Mouse (Mus musculus): Measurements from ENCODE around the gene Plxna4. TPM values are rescaled to one million over a fixed set of nuclear protein-coding genes. Genes with fewer than 3 reads are reported as not detected.

The Plxna4 gene
- polyA plus RNA-seq, 1 experiment from 2014 or later = 5.5 TPM

DNA sequence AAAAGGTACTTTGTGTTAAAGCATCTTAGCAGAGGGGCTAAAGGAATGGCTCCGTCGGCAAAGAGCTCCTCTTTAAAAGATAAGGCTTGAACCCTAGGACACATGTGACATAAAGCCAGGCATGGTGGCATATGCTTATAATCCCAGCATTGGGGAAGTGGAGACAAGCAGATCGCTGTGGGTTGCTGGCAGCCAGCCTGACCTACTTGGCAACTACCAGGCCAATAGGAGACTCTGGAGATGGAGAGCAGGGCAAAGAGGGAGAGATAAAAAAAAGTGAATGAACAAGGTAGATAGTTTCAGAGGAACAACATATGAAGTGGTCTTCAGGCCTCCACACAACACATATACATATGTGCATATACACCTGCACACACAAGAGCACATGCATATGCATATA, 189.7 kb downstream of the Plxna4 start:
- Histone ChIP-seq H3K4me1 (0 out of 2 replicates have a peak, but pooled peaks cover 6% of the 10 kb centered on the region), H3K4me3 (no peak overlapping the region), H3K36me3 (no peaks in the 10 kb centered on the region), H3K4me2 (replicated peaks) (no peak overlapping the region), H3K27me3 (no peaks in the 10 kb centered on the region), H3K9me3 (no peaks in the 10 kb centered on the region), H3K27ac (no peak overlapping the region), H3K9ac (no peak overlapping the region)
- ATAC-seq (ENCODE audit: insufficient number of reproducible peaks, insufficient read depth, low FRiP score, low TSS enrichment) = no peak
- 87% methylated on average over 3 of the region's 3 CpGs for WGBS

DNA sequence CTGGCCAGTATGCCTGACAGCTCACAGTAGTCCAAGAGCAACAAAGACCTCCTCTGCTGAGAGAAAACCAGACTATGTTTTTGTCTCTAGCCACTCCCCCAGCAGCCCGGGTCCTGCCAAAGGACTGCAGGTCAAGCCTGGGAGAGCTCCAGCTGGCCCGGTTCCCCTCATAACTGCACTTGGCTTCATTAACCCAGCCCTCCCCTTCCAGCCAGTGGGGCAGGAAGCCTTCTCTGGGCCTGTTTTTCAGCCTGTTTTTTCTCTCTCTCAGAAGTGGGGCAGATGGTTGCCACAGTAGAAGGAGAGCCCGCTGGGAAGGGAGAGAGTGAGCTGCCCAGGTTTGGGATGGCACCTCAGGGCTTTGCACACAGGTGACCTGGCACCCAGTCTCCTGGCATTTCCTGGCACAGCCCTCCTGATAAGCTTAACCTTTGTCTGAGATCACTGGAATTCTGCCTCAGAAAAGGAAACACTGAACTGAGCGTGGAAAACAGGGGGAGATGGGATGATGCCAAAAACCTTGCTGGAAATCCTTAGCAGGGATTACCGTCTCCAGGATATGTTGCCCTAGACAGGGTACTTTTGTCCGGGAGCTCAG, 190.8 kb downstream of the Plxna4 start:
- Histone ChIP-seq H3K36me3 (no peaks in the 10 kb centered on the region), H3K4me2 (replicated peaks) (no peak overlapping the region), H3K27ac (no peak overlapping the region), H3K9ac (no peak overlapping the region), H3K4me3 (no peak overlapping the region), H3K27me3 (no peaks in the 10 kb centered on the region), H3K4me1 (0 out of 2 replicates have a peak, but pooled peaks cover 6% of the 10 kb centered on the region), H3K9me3 (no peaks in the 10 kb centered on the region)
- ATAC-seq (ENCODE audit: insufficient number of reproducible peaks, insufficient read depth, low FRiP score, low TSS enrichment) = no peak
- WGBS = 40% methylated on average over 6 of the region's 6 CpGs

DNA sequence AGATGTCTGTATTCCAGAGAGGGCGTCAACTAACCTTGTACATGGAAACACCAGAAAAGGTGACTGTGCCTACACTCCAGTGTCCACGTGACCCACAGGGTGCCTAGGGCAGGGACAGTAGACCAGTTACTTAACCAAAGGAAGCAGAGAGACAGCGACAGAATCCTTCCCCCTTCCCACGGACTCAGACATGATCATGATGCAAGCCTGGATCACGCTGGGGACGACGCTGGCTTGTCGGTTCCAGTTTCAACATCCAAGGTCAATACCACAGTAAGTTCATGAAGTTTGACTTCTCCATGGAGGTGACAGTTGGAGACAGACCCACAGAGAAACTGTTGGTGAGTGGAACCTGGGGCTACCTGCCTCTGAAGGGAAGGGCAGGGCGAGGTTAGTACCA, 192.6 kb downstream of the Plxna4 start:
- no peaks in the 10 kb centered on the region for H3K27me3 ChIP-seq

DNA sequence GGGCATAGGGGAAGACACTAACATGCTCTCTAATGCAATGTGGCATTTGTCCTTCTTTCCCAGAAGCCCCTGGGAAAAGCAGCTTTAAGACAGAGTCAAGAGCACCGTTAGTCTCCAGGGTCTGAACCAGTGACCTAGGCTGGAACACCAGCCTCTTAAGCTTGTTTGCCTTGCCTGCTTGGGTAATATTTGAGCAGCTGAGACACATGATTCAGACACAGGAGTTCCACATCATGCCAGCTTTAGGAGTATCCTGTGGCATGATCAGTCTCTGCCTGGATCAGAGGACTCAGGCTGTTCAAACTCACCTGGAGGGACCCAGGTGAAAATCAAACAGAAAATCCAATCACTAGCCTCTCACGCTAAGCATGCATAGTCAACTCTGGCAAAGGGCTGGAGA, 195.7 kb downstream of the Plxna4 start:
- Histone ChIP-seq H3K27ac (no peak overlapping the region), H3K9ac (no peak overlapping the region), H3K4me3 (no peak overlapping the region), H3K4me2 (replicated peaks) (no peak overlapping the region), H3K36me3 (no peaks in the 10 kb centered on the region), H3K4me1 (0 out of 2 replicates have a peak, but pooled peaks cover 3% of the 10 kb centered on the region), H3K9me3 (no peaks in the 10 kb centered on the region), H3K27me3 (no peaks in the 10 kb centered on the region)
- WGBS = 85% methylated on average over 2 of the region's 2 CpGs
- no peak for ATAC-seq (ENCODE audit: insufficient number of reproducible peaks, insufficient read depth, low FRiP score, low TSS enrichment)

More for the DNA sequence above, 192.6 kb downstream of the Plxna4 start:
- H3K4me2 ChIP-seq (replicated peaks) = no peak overlapping the region
- no peak overlapping the region for H3K9ac ChIP-seq
- H3K9me3 ChIP-seq = no peaks in the 10 kb centered on the region
- 92% methylated on average over 9 of the region's 9 CpGs for WGBS
- H3K4me3 ChIP-seq = no peak overlapping the region
- no peak overlapping the region for H3K27ac ChIP-seq
- no peaks in the 10 kb centered on the region for H3K36me3 ChIP-seq
- no peak for ATAC-seq (ENCODE audit: insufficient number of reproducible peaks, insufficient read depth, low FRiP score, low TSS enrichment)
- H3K4me1 ChIP-seq = 0 out of 2 replicates have a peak, but pooled peaks cover 6% of the 10 kb centered on the region

DNA sequence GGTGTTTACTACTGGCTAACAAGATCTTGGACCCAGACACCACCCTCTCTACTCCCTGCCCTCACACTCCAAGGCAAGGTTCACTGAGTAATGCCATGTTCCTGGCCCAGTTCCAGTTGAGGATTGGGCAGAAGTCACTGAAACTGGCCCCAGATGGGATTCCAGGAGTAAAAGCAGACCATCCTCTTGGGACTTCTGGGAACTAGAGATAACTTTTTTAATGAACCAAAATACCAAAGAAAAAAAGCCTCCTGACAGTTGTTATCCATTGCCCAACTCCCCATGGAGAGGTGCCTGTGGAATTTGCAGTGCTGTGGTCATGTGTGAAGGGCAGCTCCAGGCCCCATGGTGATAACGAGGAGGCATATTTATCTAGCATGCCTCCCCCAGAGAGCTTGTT, 199.7 kb downstream of the Plxna4 start:
- H3K4me3 ChIP-seq = no peak overlapping the region
- WGBS = 50% methylated on average over 1 of the region's 1 CpGs
- H3K36me3 ChIP-seq = no peaks in the 10 kb centered on the region
- H3K9me3 ChIP-seq = no peaks in the 10 kb centered on the region
- H3K27ac ChIP-seq = no peak overlapping the region
- ATAC-seq (ENCODE audit: insufficient number of reproducible peaks, insufficient read depth, low FRiP score, low TSS enrichment) = no peak
- H3K27me3 ChIP-seq = no peaks in the 10 kb centered on the region
- no peak overlapping the region for H3K4me2 ChIP-seq (replicated peaks)
- no peak overlapping the region for H3K9ac ChIP-seq
- peaks cover 4% of the 10 kb centered on the region; the same call in 1 of the 2 replicates for H3K4me1 ChIP-seq

DNA sequence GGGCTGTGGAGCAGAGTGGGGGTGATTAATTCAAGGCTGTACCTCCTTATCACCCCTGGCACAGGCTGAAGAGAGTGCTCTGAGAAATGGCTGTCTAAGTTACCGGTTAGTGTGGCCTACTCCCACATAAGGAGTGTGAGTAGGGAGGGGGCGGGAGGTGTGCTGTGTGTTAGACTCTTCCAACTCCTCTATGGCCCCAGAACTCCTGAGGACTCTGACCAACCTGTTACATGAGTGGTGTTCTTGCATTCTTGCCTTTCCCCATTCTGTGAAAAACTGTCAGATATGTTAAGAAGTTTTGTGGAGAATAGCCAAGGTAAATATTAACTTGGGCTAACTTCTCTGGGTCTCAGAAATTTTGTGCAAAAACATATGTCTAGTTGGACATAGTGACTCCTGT, 201.1 kb downstream of the Plxna4 start:
- no peak overlapping the region for H3K9ac ChIP-seq
- no peak for ATAC-seq (ENCODE audit: insufficient number of reproducible peaks, insufficient read depth, low FRiP score, low TSS enrichment)
- H3K4me2 ChIP-seq (replicated peaks) = no peak overlapping the region
- H3K36me3 ChIP-seq = no peaks in the 10 kb centered on the region
- 71% methylated on average over 2 of the region's 2 CpGs for WGBS
- H3K4me3 ChIP-seq = no peak overlapping the region
- H3K27ac ChIP-seq = no peak overlapping the region
- H3K4me1 ChIP-seq = peaks cover 7% of the 10 kb centered on the region; the same call in 1 of the 2 replicates
- no peaks in the 10 kb centered on the region for H3K27me3 ChIP-seq
- no peaks in the 10 kb centered on the region for H3K9me3 ChIP-seq

DNA sequence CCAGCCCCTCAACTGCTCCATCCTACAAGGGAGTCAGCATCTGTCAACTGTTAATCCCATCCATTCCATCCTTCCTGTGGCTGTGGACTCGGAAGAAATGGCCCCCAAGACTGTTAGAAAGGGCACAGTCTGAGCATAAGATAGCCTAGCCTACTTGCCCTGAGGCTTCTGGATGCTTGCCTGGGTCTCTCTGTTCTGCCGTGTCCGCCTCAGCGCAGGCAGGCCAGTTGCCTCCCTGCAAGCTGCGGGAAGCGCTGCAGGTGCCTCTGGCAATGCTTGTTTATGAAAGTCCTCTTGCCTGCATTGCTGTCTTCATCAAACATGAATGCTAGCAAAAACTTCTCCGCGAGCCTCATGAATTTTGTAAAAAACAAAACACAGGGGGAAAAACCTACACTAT, 203.1 kb downstream of the Plxna4 start:
- H3K4me2 ChIP-seq (replicated peaks) = no peak overlapping the region
- WGBS = 53% methylated on average over 8 of the region's 8 CpGs

DNA sequence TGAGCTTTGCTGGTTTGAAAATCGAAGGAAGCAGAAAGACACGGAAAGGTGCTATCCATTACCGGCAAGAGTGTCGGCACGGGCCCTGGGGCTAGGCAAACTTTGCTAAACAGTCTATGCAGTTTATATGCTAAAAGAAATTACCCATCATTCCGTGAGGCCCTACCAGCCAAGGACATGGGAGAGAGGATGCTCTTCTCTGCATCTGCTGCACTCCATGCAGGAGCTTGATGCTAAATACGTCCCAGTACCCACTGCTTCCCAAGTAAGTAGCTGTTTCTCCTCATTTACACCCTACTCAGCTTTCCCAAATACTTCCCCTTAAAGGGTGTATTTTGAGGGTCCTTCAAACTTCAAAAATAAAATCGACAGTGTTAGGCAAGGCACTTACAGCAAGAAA, 203.6 kb downstream of the Plxna4 start:
- WGBS = 77% methylated on average over 8 of the region's 8 CpGs
- H3K9ac ChIP-seq = no peak overlapping the region
- no peak overlapping the region for H3K27ac ChIP-seq
- H3K4me1 ChIP-seq = peaks cover 7% of the 10 kb centered on the region; the same call in 1 of the 2 replicates
- no peaks in the 10 kb centered on the region for H3K27me3 ChIP-seq
- no peaks in the 10 kb centered on the region for H3K36me3 ChIP-seq
- no peak for ATAC-seq (ENCODE audit: insufficient number of reproducible peaks, insufficient read depth, low FRiP score, low TSS enrichment)
- no peak overlapping the region for H3K4me3 ChIP-seq
- no peaks in the 10 kb centered on the region for H3K9me3 ChIP-seq
- H3K4me2 ChIP-seq (replicated peaks) = no peak overlapping the region

More for the DNA sequence above, 203.1 kb downstream of the Plxna4 start:
- no peaks in the 10 kb centered on the region for H3K27me3 ChIP-seq
- no peak overlapping the region for H3K9ac ChIP-seq
- no peaks in the 10 kb centered on the region for H3K9me3 ChIP-seq
- no peak for ATAC-seq (ENCODE audit: insufficient number of reproducible peaks, insufficient read depth, low FRiP score, low TSS enrichment)
- H3K4me3 ChIP-seq = no peak overlapping the region
- no peaks in the 10 kb centered on the region for H3K36me3 ChIP-seq
- H3K4me1 ChIP-seq = peaks cover 7% of the 10 kb centered on the region; the same call in 1 of the 2 replicates
- no peak overlapping the region for H3K27ac ChIP-seq

DNA sequence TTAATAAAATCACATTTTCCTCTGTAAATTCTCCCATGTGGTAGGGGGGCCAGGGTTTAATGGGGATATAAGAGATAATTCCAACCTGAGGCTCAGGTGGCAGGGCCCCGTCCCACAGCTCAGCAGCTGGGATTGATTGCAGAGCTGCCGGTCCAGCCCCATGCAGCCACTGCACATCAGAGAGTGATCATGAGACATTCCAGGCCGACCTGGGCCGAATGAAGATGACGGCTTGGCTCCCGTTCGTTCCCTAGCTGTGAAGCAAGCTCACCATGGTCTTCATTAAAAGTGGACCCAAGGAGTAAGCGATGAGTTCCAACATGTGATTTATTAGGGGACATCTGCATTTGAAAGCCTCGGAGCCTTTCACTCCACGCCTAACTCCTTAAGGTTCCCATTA, 206.5 kb downstream of the Plxna4 start:
- ATAC-seq (ENCODE audit: insufficient number of reproducible peaks, insufficient read depth, low FRiP score, low TSS enrichment) = no peak
- Histone ChIP-seq H3K9me3 (no peaks in the 10 kb centered on the region), H3K27ac (no peak overlapping the region), H3K36me3 (no peaks in the 10 kb centered on the region), H3K4me2 (replicated peaks) (no peak overlapping the region), H3K4me3 (no peak overlapping the region), H3K4me1 (peaks cover 18% of the 10 kb centered on the region), H3K27me3 (no peaks in the 10 kb centered on the region), H3K9ac (no peak overlapping the region)
- WGBS = 30% methylated on average over 10 of the region's 10 CpGs

DNA sequence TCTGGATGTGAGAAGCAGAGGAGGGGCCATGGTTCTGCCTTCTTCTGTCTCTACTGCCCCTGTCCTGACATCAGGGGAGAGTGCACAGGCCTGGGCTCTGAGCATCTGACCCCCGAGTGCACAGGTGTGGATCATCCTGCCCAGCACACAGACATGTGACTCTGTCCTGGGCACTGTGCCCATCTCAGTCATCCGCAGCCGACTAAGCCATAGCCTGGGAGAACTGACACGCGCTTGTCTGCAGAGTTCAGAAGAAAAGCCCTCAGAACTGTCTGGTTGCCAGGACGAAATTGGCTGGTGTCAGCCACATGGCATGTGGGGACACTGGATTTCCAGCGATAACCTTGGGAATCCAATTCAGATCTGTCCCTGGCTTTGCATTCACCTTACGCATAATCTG, 210.8 kb downstream of the Plxna4 start:
- Histone ChIP-seq H3K9me3 (no peaks in the 10 kb centered on the region), H3K4me1 (peaks cover 13% of the 10 kb centered on the region; the same call in 1 of the 2 replicates), H3K27ac (no peak overlapping the region), H3K27me3 (no peaks in the 10 kb centered on the region), H3K4me2 (replicated peaks) (no peak overlapping the region), H3K36me3 (no peaks in the 10 kb centered on the region), H3K9ac (no peak overlapping the region), H3K4me3 (no peak overlapping the region)
- 78% methylated on average over 8 of the region's 8 CpGs for WGBS
- ATAC-seq (ENCODE audit: insufficient number of reproducible peaks, insufficient read depth, low FRiP score, low TSS enrichment) = no peak

DNA sequence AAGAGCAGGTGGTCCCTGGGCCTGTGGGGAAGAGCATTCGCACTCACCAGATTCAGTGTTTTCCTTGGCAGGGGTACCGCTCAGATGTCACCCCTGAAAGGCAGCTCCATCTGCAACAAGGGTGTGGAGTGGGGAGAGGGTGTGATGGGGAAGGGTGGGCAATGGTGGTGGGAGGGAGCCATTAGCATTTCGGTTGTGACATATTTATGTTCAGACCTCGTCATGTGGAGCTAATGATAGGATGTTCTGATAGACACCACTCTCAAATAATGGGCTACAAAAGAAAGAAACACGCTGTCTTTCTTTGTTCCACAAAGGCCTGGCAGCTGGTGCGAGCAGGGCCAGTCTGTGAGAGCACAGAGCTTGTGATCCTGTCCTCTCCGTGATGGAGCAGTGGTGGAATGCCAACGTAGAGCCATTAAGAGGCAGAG, 214.0 kb downstream of the Plxna4 start:
- 89% methylated on average over 8 of the region's 8 CpGs for WGBS
- Histone ChIP-seq H3K9ac (no peak overlapping the region), H3K36me3 (no peaks in the 10 kb centered on the region), H3K4me1 (peaks cover 13% of the 10 kb centered on the region; the same call in 1 of the 2 replicates), H3K27me3 (no peaks in the 10 kb centered on the region), H3K4me3 (no peak overlapping the region), H3K9me3 (no peaks in the 10 kb centered on the region), H3K27ac (no peak overlapping the region), H3K4me2 (replicated peaks) (no peak overlapping the region)
- no peak for ATAC-seq (ENCODE audit: insufficient number of reproducible peaks, insufficient read depth, low FRiP score, low TSS enrichment)

DNA sequence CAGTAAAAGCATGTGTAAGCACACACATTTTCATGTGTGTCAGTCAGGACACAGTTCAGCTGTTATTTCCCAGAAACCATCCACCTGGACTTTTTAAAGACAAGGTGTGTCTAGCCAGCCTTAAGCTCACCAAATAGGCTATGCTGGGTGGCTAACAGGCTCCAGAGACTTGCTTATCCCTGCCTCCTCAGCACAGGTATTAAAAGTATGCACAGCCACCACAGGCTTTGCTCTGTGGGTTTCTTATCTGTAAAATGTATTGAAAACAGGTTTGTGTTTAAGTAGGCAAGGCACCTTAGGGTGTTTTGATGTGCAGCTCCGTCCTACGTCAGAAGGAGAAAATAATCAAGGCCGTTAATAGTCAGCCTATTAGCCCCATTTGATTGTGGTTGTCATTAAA, 218.9 kb downstream of the Plxna4 start:
- Histone ChIP-seq H3K4me2 (replicated peaks) (no peak overlapping the region), H3K27me3 (no peaks in the 10 kb centered on the region), H3K9ac (no peak overlapping the region), H3K27ac (0 out of 2 replicates have a peak overlapping the region, but pooled peaks have one; percentile 65), H3K36me3 (no peaks in the 10 kb centered on the region), H3K4me3 (no peak overlapping the region), H3K9me3 (no peaks in the 10 kb centered on the region), H3K4me1 (peaks cover 4% of the 10 kb centered on the region; the same call in 1 of the 2 replicates)
- WGBS = 59% methylated on average over 3 of the region's 3 CpGs
- ATAC-seq (ENCODE audit: insufficient number of reproducible peaks, insufficient read depth, low FRiP score, low TSS enrichment) = no peak

Data from embryonic facial prominence, embryonic 12.5 days (tissue).